Mouse (Mus musculus) lung, embryonic 15.5 days (tissue): Measurements from ENCODE around the gene Smim11. TPM values are rescaled to one million over a fixed set of nuclear protein-coding genes. Genes with fewer than 3 reads are reported as not detected.

Source experiments
- ATAC-seq: fragments of 200-750 bp; cut with Nextera tagmentation; 2 replicates; pipeline ENCODE4 v1.8.0; 2017; ENCODE audit warnings: moderate number of reproducible peaks, borderline replicate concordance; ENCODE audit not compliant: low FRiP score, low TSS enrichment; ENCODE audit errors: extremely low read depth
- H3K27ac ChIP-seq: fragments of 300-500 bp; sonication (generic); 2 replicates; pipeline ENCODE4 v1.5.1; 2015; ENCODE audit warnings: moderate library complexity, mild to moderate bottlenecking, inconsistent platforms
- H3K27me3 ChIP-seq: fragments of 300-500 bp; sonication (generic); 2 replicates; pipeline ENCODE4 v1.6.1; 2015; ENCODE audit warnings: inconsistent platforms
- H3K36me3 ChIP-seq: fragments of 300-500 bp; sonication (generic); 2 replicates; pipeline ENCODE4 v1.6.1; 2015; ENCODE audit warnings: inconsistent platforms
- H3K4me1 ChIP-seq: fragments of 300-500 bp; sonication (generic); 2 replicates; pipeline ENCODE4 v1.6.1; 2015; ENCODE audit warnings: inconsistent platforms
- H3K4me2 ChIP-seq: fragments of 300-500 bp; sonication (generic); 2 replicates; pipeline ENCODE4 v1.6.1; 2015; ENCODE audit warnings: inconsistent platforms, mild to moderate bottlenecking, moderate library complexity
- H3K4me3 ChIP-seq: fragments of 300-500 bp; sonication (generic); 2 replicates; pipeline ENCODE4 v1.5.1; 2015; ENCODE audit warnings: mild to moderate bottlenecking, inconsistent platforms
- H3K9ac ChIP-seq: fragments of 300-500 bp; sonication (generic); 2 replicates; pipeline ENCODE4 v1.6.1; 2015; ENCODE audit warnings: inconsistent platforms
- H3K9me3 ChIP-seq: fragments of 300-500 bp; sonication (generic); 2 replicates; pipeline ENCODE4 v1.6.1; 2016; ENCODE audit warnings: inconsistent platforms
- WGBS: fragments of 180-500 bp; shearing (Covaris S2); methylation state at CpG from one replicate; pipeline ENCODE4 v1.1.7; 2015; 5-methylcytosine and 5-hydroxymethylcytosine counted together
- polyA plus RNA-seq: library from polyadenylated mRNA; unstranded; fragments of >200 nt; fragmentation: Nextera tagmentation; extraction: Ambion mirVana; gene quantifications from 2 replicates; pipeline ENCODE4 v1.2.1, GENCODE M21; 2015

The Smim11 gene
- 129 TPM in 2 replicates for polyA plus RNA-seq

DNA sequence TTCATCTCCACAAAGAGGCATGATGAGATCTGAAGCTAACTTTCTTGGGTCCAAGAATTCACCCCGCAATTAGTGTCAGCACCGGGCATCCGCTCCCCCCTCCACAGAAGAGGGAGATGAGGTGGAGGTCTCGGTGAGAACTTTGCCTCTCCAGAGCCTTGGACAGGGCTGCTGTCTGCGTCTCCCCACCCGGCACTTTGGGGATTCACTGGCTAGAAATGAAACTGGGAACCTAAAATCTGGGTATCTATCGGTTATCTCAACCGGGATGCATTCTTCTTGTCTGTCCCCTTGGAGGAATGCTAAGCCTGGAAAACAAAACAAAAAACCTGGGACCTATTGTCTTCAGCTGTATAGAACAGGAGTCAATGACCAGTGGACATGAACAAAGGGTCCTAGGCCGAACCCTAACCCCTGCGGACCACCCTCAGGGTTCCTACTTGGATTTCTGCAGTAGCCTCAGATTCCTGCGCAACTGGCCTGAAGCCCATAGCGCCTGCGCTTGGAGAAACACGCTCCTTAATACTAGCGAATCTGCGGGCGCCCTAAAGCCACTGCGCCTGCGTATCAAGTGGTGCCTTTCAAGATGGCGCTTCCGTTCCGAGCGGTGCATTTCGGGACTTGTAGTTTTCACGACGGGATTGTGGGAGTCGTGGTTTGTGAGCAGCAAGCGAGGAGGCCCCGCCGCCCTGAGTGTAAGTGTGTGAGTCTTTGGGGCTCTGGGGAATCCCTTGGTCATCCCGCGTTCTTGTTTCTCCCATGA lies at the start of gene Smim11:
Gene Smim11, plus strand, starts transcription at position 638 of the 763 bp plus-strand sequence.
- H3K36me3 ChIP-seq: peaks cover 4% of the 10 kb centered on the region; the same call in 1 of the 2 replicates
- H3K4me3 ChIP-seq: peak within 1 kb of the TSS; percentile 54
- peaks cover 13% of the 10 kb centered on the region for H3K4me1 ChIP-seq
- H3K9me3 ChIP-seq: no peaks in the 10 kb centered on the region
- H3K9ac ChIP-seq: peak within 1 kb of the TSS; percentile 50
- H3K4me2 ChIP-seq: peak within 1 kb of the TSS; percentile 72
- 7% methylated on average over 32 of the region's 32 CpGs for WGBS
- peak within 1 kb of the TSS; percentile 54 for H3K27ac ChIP-seq
- peak; percentile 89 for ATAC-seq
- no peaks in the 10 kb centered on the region for H3K27me3 ChIP-seq

DNA sequence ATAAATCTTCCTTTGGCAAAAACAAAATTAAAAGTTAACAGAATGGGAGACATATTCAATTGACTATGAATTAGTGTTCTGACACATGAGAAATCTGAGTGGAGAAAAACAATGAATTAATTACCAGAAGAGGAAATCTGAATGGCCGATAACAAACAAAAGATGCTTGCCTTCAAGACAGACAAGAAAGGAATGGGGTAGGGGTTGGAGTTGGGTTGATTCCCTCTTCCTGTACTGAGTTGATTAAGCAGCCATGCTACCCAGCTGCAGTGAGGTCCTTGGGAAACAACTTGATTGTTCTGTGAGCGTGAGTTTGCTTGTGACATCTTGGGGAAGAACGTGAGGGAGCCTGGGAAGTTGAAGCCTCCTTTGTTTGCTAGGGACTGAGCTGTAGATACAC lies 46.8 kb upstream of the Smim11 start:
- no peak overlapping the region for H3K4me2 ChIP-seq
- no peaks in the 10 kb centered on the region for H3K9me3 ChIP-seq
- no peaks in the 10 kb centered on the region for H3K4me1 ChIP-seq
- peaks cover 5% of the 10 kb centered on the region; the same call in 1 of the 2 replicates for H3K27me3 ChIP-seq
- H3K27ac ChIP-seq: no peak overlapping the region
- H3K4me3 ChIP-seq: no peak overlapping the region
- WGBS: 62% methylated on average over 3 of the region's 3 CpGs
- H3K36me3 ChIP-seq: no peaks in the 10 kb centered on the region
- ATAC-seq: no peak
- H3K9ac ChIP-seq: no peak overlapping the region

DNA sequence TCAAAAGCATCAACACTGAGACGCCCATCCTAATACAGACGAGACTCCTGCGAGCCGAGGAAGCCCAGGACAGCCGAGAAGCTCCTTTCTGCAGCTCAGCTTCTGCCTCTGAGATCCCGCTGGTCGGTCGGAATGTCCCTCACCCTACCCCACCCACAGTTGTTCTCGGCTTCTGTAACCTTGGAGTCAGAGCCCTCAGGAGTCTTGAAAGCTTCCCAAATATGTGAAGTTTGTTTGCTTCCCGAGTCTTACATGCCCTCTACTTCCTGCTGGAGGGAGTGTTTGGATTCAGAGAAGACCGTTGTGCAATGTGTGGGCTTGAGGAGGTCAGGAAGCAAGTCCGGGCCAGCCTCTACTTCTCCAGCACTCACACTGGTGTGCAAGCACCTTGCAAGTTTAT lies 33.2 kb upstream of the Smim11 start:
- H3K9me3 ChIP-seq: no peaks in the 10 kb centered on the region
- H3K36me3 ChIP-seq: no peaks in the 10 kb centered on the region
- 0 out of 2 replicates have a peak, but pooled peaks cover 3% of the 10 kb centered on the region for H3K27me3 ChIP-seq
- 0 out of 2 replicates have a peak, but pooled peaks cover 6% of the 10 kb centered on the region for H3K4me1 ChIP-seq
- WGBS: 34% methylated on average over 12 of the region's 12 CpGs
- no peak overlapping the region for H3K27ac ChIP-seq
- no peak overlapping the region for H3K9ac ChIP-seq
- peak; percentile 86 for ATAC-seq
- peak overlapping the region; percentile 35; the same call in 1 of the 2 replicates for H3K4me2 ChIP-seq
- H3K4me3 ChIP-seq: no peak overlapping the region

DNA sequence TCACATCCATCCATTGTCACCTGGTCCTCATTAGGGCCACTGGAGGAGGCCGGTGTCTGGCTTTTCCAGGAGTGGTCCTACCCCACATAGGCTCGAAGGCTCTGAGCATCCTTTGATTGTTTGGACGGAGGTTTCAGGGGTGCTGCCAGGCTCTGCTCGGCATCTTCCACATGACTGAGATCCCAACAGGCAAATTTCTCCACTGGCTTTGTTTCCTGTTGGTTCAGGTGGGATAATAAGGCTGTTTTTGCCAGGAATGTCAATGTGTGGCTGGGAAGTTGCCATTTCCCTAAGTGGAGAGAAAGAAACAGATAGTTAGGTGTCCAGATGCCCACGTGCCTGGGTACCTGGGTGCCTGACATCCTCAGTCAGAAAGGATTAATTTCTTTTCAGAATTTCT lies 26.6 kb upstream of the Smim11 start:
- WGBS: 79% methylated on average over 5 of the region's 5 CpGs
- H3K27ac ChIP-seq: no peak overlapping the region
- 0 out of 2 replicates have a peak, but pooled peaks cover 1% of the 10 kb centered on the region for H3K27me3 ChIP-seq
- ATAC-seq: no peak
- H3K4me3 ChIP-seq: no peak overlapping the region
- H3K4me1 ChIP-seq: no peaks in the 10 kb centered on the region
- no peak overlapping the region for H3K4me2 ChIP-seq
- no peak overlapping the region for H3K9ac ChIP-seq
- H3K9me3 ChIP-seq: no peaks in the 10 kb centered on the region
- no peaks in the 10 kb centered on the region for H3K36me3 ChIP-seq

DNA sequence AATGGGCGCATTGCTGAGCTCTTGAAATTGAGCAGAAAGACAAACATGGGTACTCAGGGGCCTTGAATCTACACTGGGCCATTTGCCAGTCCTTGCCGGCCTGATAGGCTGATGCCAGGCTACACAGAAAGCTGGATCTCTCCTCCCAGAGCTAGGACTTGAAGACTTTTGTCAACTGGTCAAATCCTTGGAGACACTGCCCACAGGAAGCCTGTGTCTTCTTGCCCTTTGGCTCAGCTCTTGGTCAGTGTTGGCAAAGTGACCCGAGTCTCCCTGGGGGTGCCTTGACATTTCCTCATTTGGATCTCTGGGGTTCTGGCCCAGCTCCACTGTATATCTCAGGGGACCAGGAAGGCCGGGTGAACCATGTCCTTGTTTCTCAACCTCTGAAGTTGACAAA lies 25.6 kb upstream of the Smim11 start:
- no peaks in the 10 kb centered on the region for H3K9me3 ChIP-seq
- no peak overlapping the region for H3K4me2 ChIP-seq
- 66% methylated on average over 4 of the region's 4 CpGs for WGBS
- no peaks in the 10 kb centered on the region for H3K27me3 ChIP-seq
- no peak overlapping the region for H3K9ac ChIP-seq
- no peak overlapping the region for H3K27ac ChIP-seq
- H3K36me3 ChIP-seq: no peaks in the 10 kb centered on the region
- H3K4me1 ChIP-seq: no peaks in the 10 kb centered on the region
- no peak for ATAC-seq
- H3K4me3 ChIP-seq: no peak overlapping the region

DNA sequence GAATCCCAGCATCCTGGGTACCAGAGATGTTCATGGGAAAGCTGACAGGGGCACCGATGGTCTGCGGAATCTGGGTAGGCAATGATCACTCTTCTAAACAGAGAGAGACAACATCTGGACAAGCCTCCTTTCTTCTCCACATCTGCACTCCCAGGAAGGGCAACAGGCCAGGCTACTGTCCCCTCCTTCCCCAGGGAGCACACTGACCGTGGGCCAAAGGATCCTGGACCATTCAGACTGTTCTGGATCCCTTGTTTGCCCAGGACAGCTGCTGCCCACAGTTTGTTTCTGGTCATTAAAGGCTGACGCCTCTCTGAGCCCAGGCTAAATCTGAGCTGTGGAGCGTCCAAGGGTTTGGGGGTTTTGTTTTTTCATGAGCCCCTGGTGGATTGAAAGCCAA lies 18.4 kb upstream of the Smim11 start:
- WGBS: 78% methylated on average over 5 of the region's 5 CpGs
- no peak for ATAC-seq
- Histone ChIP-seq H3K9ac (no peak overlapping the region), H3K4me3 (no peak overlapping the region), H3K9me3 (no peaks in the 10 kb centered on the region), H3K27me3 (peaks cover 11% of the 10 kb centered on the region; the same call in 1 of the 2 replicates), H3K4me1 (0 out of 2 replicates have a peak, but pooled peaks cover 6% of the 10 kb centered on the region), H3K4me2 (no peak overlapping the region), H3K36me3 (no peaks in the 10 kb centered on the region), H3K27ac (no peak overlapping the region)

DNA sequence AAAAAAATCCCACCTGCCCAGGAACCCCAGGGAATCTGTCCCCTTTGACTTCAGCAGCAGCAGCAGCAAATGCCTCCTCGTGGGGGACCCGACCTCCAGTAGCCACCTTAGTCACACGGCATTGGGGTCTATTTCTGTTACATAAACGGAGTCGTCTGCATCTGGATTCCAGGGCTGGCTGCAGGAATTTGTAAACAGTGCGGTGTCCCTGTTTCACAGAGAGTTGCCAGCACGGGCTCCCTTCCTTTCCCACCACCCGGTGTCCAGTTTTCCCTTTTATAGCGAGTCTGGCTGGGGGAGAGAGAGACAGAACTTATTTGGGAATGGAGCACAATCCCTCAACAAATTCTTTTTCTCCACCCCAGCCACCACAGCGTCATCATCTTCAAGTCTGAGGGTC lies 16.0 kb upstream of the Smim11 start:
- 18% methylated on average over 10 of the region's 10 CpGs for WGBS
- Histone ChIP-seq H3K27ac (no peak overlapping the region), H3K4me1 (0 out of 2 replicates have a peak, but pooled peaks cover 6% of the 10 kb centered on the region), H3K4me3 (no peak overlapping the region), H3K9me3 (no peaks in the 10 kb centered on the region), H3K9ac (no peak overlapping the region), H3K36me3 (no peaks in the 10 kb centered on the region), H3K4me2 (no peak overlapping the region; the same call in 1 of the 2 replicates), H3K27me3 (peaks cover 11% of the 10 kb centered on the region; the same call in 1 of the 2 replicates)
- ATAC-seq: no peak; the same call in 1 of the 2 replicates

DNA sequence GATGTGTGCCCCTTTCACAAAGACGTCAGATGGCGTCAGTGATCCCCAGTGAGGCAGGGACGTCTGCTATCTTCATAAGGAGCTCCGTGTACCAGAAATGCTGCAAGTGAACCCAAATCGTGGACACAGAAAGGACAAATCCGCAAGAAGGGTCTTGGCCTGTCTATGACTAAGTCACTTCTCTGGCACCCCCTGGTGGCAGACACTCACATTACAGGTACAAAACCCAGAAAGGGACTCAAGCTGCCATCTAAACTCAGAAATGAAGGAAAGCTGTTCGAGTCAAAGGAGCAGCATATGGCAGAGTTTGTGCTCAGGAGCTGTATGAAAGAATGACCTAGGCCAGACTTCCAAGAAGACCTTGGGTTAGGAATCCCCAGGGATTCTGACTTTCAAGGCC lies 14.5 kb upstream of the Smim11 start:
- 0 out of 2 replicates have a peak, but pooled peaks cover 6% of the 10 kb centered on the region for H3K4me1 ChIP-seq
- ATAC-seq: no peak
- no peak overlapping the region for H3K4me3 ChIP-seq
- no peaks in the 10 kb centered on the region for H3K36me3 ChIP-seq
- H3K9me3 ChIP-seq: no peaks in the 10 kb centered on the region
- H3K27ac ChIP-seq: no peak overlapping the region
- no peak overlapping the region for H3K9ac ChIP-seq
- WGBS: 7% methylated on average over 7 of the region's 7 CpGs
- H3K27me3 ChIP-seq: peaks cover 11% of the 10 kb centered on the region; the same call in 1 of the 2 replicates
- H3K4me2 ChIP-seq: no peak overlapping the region

DNA sequence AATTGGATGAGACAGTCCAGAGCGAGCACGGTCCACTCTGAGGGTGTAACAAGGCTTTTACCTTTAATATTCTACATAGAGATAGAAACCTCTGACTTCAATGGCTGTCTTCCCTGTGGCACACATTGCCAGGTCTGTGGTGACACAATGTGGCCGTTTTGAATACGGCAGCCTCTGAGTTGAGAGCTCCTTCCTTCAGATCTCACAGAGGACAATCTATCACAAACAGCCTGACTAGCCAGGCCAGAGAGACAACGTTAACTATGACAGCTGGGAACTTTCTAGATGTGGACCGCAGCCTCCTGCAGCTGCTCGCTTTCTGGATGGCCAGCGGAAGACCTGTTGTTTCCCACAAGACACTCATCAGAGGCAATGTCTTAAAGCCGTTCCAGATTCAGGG lies 12.3 kb upstream of the Smim11 start:
- Histone ChIP-seq H3K36me3 (no peaks in the 10 kb centered on the region), H3K27me3 (peaks cover 11% of the 10 kb centered on the region; the same call in 1 of the 2 replicates), H3K4me2 (no peak overlapping the region), H3K4me1 (peaks cover 9% of the 10 kb centered on the region; the same call in 1 of the 2 replicates), H3K9ac (no peak overlapping the region), H3K4me3 (no peak overlapping the region), H3K27ac (no peak overlapping the region), H3K9me3 (no peaks in the 10 kb centered on the region)
- ATAC-seq: no peak
- 63% methylated on average over 9 of the region's 9 CpGs for WGBS

DNA sequence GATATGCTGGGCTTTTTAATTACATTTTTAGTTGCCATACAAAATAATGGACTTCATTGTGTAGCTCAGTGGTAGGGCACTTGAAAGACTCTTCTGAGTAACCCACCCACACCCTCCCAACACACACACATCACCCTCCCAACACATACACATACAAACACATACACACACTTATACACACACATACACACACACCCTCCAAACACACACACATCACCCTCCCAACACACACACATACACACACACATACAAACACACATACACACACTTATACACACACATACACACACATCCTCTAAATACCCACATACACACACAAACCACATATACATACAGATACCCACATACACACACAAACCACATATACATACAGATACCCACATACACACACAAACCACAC lies 11.0 kb upstream of the Smim11 start:
- Histone ChIP-seq H3K4me2 (no peak overlapping the region), H3K4me1 (peaks cover 14% of the 10 kb centered on the region; the same call in 1 of the 2 replicates), H3K27ac (no peak overlapping the region), H3K27me3 (0 out of 2 replicates have a peak, but pooled peaks cover 4% of the 10 kb centered on the region), H3K9ac (no peak overlapping the region), H3K9me3 (no peaks in the 10 kb centered on the region), H3K36me3 (no peaks in the 10 kb centered on the region), H3K4me3 (no peak overlapping the region)
- ATAC-seq: no peak

DNA sequence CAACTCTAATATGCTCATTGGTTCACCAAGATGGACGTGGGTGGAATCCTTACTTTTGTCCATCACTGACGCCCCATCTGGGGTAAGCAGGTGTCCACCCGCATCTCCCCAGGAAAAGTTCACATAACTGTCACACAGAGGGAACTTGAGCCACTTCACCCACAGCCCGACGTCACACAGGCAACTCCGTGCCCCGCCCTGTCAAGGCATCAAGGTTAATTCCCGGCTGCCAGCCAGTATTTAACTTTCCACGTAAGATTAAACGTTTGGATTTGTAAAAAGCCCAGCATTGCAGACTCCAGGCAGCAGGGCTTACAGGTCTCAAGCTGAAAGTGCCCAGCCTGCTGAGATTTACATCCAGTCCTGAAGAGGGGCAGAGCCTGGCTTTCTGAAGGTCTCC lies 9.0 kb upstream of the Smim11 start, which contains the start of gene Kcne2:
Gene Kcne2, plus strand, starts transcription at position 289 of the 400 bp plus-strand sequence.
- Histone ChIP-seq H3K4me2 (no peak within 1 kb of the TSS), H3K27ac (no peak within 1 kb of the TSS), H3K9ac (no peak within 1 kb of the TSS), H3K4me1 (peaks cover 13% of the 10 kb centered on the region; the same call in 1 of the 2 replicates), H3K36me3 (no peaks in the 10 kb centered on the region), H3K9me3 (no peaks in the 10 kb centered on the region), H3K4me3 (no peak within 1 kb of the TSS), H3K27me3 (no peaks in the 10 kb centered on the region)
- ATAC-seq: no peak
- WGBS: 39% methylated on average over 10 of the region's 10 CpGs
